Mouse (Mus musculus): ENCODE data around the gene Zscan5b. TPM values are rescaled to one million over a fixed set of nuclear protein-coding genes. Genes with fewer than 3 reads are reported as not detected.
"Not testable (repeated sequence)": the region's sequence is repeated elsewhere in the genome, so short reads cannot be mapped to it uniquely, and the experiment has no call there.

Gene Zscan5b
- polyA plus RNA-seq, 1 experiment from 2014 or later: not detected

DNA sequence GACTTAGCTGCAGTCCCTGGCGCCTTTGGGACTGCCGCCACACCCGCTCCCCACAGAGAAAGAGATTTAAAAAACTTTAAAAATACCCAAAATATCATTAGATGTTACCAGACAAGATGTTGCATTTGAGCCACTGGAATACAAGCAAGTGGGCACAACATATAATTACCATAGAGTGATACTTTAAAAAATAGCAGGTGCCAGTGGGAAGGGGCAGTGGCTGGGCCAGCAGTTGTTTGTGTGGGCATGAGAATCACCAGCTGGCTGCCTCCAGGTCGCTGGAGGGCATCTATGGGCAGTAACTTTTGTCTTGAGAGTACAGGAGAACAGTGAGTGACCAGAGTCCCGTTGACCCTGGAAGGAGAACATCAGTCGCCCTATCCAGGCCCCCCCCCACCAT is 30.3 kb downstream of the Zscan5b start, which contains the start of gene Epp13:
Gene Epp13, plus strand, starts transcription at position 301 of the 400 bp plus-strand sequence.
- WGBS: 82% methylated on average over 6 of the region's 6 CpGs
- H3K36me3 ChIP-seq: no peaks in the 10 kb centered on the region

GRCm38 (mm10) chr7:6254451-6254850 is 32.4 kb downstream of the Zscan5b start:
- no peaks in the 10 kb centered on the region for H3K9me3 ChIP-seq
- H3K4me1 ChIP-seq: no peaks in the 10 kb centered on the region
- 92% methylated on average over 5 of the region's 5 CpGs for WGBS
- no peak for ATAC-seq (ENCODE audit: insufficient number of reproducible peaks, low FRiP score, low TSS enrichment, low read depth)
- no peak overlapping the region for H3K4me2 ChIP-seq
- H3K36me3 ChIP-seq: no peaks in the 10 kb centered on the region
- no peak overlapping the region for H3K9ac ChIP-seq
- H3K27ac ChIP-seq: no peak overlapping the region
- H3K4me3 ChIP-seq: no peak overlapping the region
- H3K27me3 ChIP-seq: no peaks in the 10 kb centered on the region

More for the DNA sequence above, 30.3 kb downstream of the Zscan5b start, which contains the start of gene Epp13:
- H3K9me3 ChIP-seq: no peaks in the 10 kb centered on the region
- H3K4me2 ChIP-seq: no peak within 1 kb of the TSS
- no peaks in the 10 kb centered on the region for H3K4me1 ChIP-seq
- H3K27ac ChIP-seq: no peak within 1 kb of the TSS
- H3K4me3 ChIP-seq: no peak within 1 kb of the TSS
- no peak within 1 kb of the TSS for H3K9ac ChIP-seq
- no peak for ATAC-seq (ENCODE audit: insufficient number of reproducible peaks, low FRiP score, low TSS enrichment, low read depth)
- H3K27me3 ChIP-seq: no peaks in the 10 kb centered on the region

DNA sequence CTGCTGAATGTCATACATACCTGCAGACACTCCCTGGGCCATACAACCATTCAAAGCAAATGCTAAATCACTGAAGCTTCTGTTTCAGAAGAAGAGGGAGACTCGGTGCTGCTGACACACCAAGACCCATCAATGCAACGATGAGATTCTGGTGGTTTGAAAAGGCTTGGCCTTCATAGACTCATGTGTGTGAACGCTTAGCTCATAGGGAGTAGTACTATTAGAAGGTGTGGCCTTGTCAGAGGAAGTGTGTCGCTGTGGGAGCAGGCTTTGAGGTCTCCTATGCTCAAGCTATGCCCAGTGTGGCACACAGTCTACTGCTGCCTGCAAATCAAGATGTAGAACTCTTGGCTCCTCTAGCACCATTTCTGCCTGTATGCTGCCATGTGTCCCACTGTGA is 35.3 kb downstream of the Zscan5b start:
- 84% methylated on average over 4 of the region's 4 CpGs for WGBS
- no peak for ATAC-seq (ENCODE audit: insufficient number of reproducible peaks, low FRiP score, low TSS enrichment, low read depth)
- Histone ChIP-seq H3K9me3 (no peaks in the 10 kb centered on the region), H3K36me3 (no peaks in the 10 kb centered on the region), H3K4me3 (no peak overlapping the region), H3K4me1 (no peaks in the 10 kb centered on the region), H3K9ac (no peak overlapping the region), H3K4me2 (no peak overlapping the region), H3K27me3 (no peaks in the 10 kb centered on the region), H3K27ac (no peak overlapping the region)

DNA sequence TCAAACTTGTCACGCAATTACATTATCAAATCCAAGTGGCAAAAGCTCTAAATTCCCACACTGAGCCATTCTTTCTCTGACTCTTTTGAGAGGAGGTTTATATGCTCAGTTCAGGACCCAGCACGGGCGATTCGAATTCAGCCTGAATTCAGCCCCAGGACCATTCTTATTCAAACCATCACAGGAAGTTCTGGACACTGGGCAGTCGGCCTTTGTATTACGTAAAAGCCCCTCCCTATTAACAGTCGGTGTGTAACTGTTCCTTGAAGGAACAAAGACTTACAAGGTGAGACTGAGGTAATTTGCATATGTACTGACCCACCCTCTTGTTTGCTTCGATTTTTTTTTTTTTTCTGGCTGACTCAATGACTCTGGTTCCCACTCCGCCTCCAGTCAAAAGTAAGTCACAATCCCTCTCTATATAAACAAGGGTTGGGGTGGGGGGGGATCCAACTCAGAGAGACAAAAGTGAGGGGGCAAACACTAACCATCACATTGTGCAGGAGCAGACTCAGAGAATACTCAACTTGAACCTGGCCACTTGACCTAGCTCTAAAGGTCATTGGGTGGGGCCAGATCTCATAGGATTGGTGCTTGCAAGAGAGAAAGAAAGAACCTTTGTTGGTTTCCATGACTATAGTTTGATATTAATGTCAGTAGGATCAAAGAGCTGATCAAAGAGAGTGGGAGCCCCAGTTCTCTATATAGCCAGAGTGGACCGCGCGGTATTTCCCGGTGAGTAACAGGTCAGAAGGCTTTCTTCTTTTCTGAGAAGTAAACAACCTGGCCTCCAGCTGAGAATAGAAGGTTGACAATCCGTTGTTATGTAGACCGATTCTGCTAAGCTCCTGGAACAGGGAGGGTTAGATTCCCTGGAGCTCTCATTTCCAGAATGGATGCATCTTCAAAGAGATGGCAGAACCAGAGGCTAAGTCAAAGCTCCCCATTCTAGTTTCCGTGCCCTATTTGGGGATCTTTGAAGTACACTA is 36.4 kb downstream of the Zscan5b start:
- no peak for ATAC-seq (ENCODE audit: insufficient number of reproducible peaks, low FRiP score, low TSS enrichment, low read depth)
- no peak overlapping the region for H3K27ac ChIP-seq
- no peaks in the 10 kb centered on the region for H3K36me3 ChIP-seq
- H3K4me3 ChIP-seq: no peak overlapping the region
- no peaks in the 10 kb centered on the region for H3K27me3 ChIP-seq
- no peak overlapping the region for H3K9ac ChIP-seq
- no peak overlapping the region for H3K4me2 ChIP-seq
- no peaks in the 10 kb centered on the region for H3K9me3 ChIP-seq
- H3K4me1 ChIP-seq: no peaks in the 10 kb centered on the region
- 41% methylated on average over 16 of the region's 16 CpGs for WGBS

- 47% methylated on average over 2 of the region's 2 CpGs for WGBS
- not testable (repeated sequence) for H3K36me3 ChIP-seq; ATAC-seq (ENCODE audit: insufficient number of reproducible peaks, low FRiP score, low TSS enrichment, low read depth); H3K9ac ChIP-seq; H3K27ac ChIP-seq; H3K4me1 ChIP-seq; H3K27me3 ChIP-seq; H3K4me2 ChIP-seq; H3K9me3 ChIP-seq; H3K4me3 ChIP-seq
Measured at GRCm38 (mm10) chr7:6260004-6260403, 37.9 kb downstream of the Zscan5b start.

- Histone ChIP-seq H3K9ac (no peak overlapping the region), H3K36me3 (no peaks in the 10 kb centered on the region), H3K4me3 (no peak overlapping the region), H3K4me2 (no peak overlapping the region), H3K9me3 (no peaks in the 10 kb centered on the region), H3K4me1 (no peaks in the 10 kb centered on the region), H3K27ac (no peak overlapping the region), H3K27me3 (no peaks in the 10 kb centered on the region)
- no peak for ATAC-seq (ENCODE audit: insufficient number of reproducible peaks, low FRiP score, low TSS enrichment, low read depth)
- 80% methylated on average over 3 of the region's 3 CpGs for WGBS
Measured at GRCm38 (mm10) chr7:6262120-6262519, 40.0 kb downstream of the Zscan5b start.

- no peak for ATAC-seq (ENCODE audit: insufficient number of reproducible peaks, low FRiP score, low TSS enrichment, low read depth)
- no peak overlapping the region for H3K4me2 ChIP-seq
- no peak overlapping the region for H3K4me3 ChIP-seq
- H3K27ac ChIP-seq: no peak overlapping the region
- no peaks in the 10 kb centered on the region for H3K4me1 ChIP-seq
- H3K27me3 ChIP-seq: no peaks in the 10 kb centered on the region
- 80% methylated on average over 4 of the region's 4 CpGs for WGBS
- H3K9me3 ChIP-seq: no peaks in the 10 kb centered on the region
- H3K36me3 ChIP-seq: no peaks in the 10 kb centered on the region
- H3K9ac ChIP-seq: no peak overlapping the region
Measured at GRCm38 (mm10) chr7:6262984-6263383, 40.9 kb downstream of the Zscan5b start.

GRCm38 (mm10) chr7:6265695-6266094 is 43.6 kb downstream of the Zscan5b start:
- Histone ChIP-seq H3K27ac (no peak overlapping the region), H3K27me3 (no peaks in the 10 kb centered on the region), H3K4me1 (no peaks in the 10 kb centered on the region), H3K4me3 (no peak overlapping the region), H3K9me3 (no peaks in the 10 kb centered on the region), H3K36me3 (no peaks in the 10 kb centered on the region), H3K9ac (no peak overlapping the region), H3K4me2 (no peak overlapping the region)
- no peak for ATAC-seq (ENCODE audit: insufficient number of reproducible peaks, low FRiP score, low TSS enrichment, low read depth)
- 63% methylated on average over 8 of the region's 8 CpGs for WGBS

DNA sequence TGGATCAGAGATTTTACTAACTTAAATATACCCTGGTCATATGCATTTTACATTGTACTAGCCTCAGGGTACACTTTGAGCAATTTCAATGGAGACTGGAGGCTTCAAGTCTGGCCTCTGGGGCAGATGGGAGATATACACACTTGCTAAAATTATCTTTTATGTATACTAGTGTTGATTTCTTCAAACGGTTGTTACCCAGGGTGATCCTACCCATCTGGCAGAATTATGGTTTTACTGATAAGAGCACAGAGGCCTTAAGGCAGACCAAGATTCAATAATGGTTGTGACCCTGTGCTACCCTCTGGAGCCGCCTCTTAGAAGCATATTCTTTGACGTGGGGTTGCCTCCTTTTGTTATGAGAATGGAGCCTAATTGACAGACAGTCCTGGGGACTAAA is 55.8 kb downstream of the Zscan5b start:
- H3K4me2 ChIP-seq: no peak overlapping the region
- no peaks in the 10 kb centered on the region for H3K36me3 ChIP-seq
- no peak overlapping the region for H3K9ac ChIP-seq
- H3K27ac ChIP-seq: no peak overlapping the region
- ATAC-seq (ENCODE audit: insufficient number of reproducible peaks, low FRiP score, low TSS enrichment, low read depth): no peak
- H3K27me3 ChIP-seq: no peaks in the 10 kb centered on the region
- H3K4me3 ChIP-seq: no peak overlapping the region
- WGBS: 41% methylated on average over 3 of the region's 3 CpGs
- no peaks in the 10 kb centered on the region for H3K4me1 ChIP-seq
- no peaks in the 10 kb centered on the region for H3K9me3 ChIP-seq

DNA sequence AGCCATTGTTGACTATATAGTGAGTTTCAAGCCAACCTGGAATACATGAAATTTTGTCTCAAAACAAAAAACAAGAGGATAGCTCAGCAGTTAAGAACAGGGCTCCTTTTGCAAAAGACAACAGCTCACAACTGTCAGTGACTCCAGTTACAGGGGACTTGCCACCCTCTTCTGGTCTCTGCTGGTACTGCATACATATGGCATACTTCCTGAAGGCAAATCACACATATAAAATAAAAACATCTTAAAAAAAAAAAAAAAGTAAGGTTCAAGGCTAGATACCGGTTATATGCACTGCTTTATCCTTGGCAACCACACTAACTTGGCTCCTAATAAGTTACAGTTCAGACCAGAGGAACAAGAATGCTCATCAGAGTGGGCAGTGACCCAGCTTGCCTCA is 60.7 kb downstream of the Zscan5b start:
- Histone ChIP-seq H3K4me2 (peak overlapping the region; percentile 55), H3K27me3 (no peaks in the 10 kb centered on the region), H3K4me3 (peak overlapping the region; percentile 58), H3K4me1 (peaks cover 11% of the 10 kb centered on the region), H3K27ac (peak overlapping the region; percentile 92; the same call in 1 of the 2 replicates), H3K9me3 (no peaks in the 10 kb centered on the region), H3K36me3 (no peaks in the 10 kb centered on the region), H3K9ac (no peak overlapping the region)
- ATAC-seq (ENCODE audit: insufficient number of reproducible peaks, low FRiP score, low TSS enrichment, low read depth): no peak
- 0% methylated on average over 1 of the region's 1 CpGs for WGBS

DNA sequence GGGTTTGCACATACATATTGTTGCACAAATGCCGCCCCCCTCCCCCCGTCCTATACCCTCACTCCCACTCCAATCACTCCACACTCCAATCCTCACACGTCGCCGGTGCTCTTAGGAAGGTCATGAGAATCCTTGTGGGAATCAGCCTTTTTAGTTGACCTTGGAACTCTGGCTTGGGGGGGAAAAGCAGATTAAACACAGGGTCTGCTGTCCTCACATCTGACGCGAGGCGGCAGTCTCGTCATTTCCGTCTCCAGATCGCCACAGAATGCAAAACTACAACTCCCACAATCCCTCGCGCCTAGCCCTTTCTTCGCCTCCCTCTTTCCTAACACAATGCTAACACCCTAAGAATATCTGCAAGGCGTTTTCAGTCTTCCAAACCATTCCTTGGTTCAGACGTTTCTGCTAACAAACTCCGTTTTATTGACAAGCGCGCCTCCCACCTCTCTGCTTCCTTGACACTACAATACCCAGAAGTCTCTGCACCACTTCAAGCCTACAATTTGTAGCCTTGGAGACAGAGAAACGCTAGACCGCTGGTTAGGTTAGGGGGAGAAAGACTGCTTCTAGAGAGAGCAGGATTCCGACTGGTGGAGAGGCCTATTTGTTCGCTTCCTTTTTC is 61.5 kb downstream of the Zscan5b start:
- H3K4me3 ChIP-seq: peak overlapping the region; percentile 58
- peak overlapping the region; percentile 92 for H3K27ac ChIP-seq
- peak overlapping the region; percentile 54; the same call in 1 of the 2 replicates for H3K9ac ChIP-seq
- no peaks in the 10 kb centered on the region for H3K36me3 ChIP-seq
- H3K4me2 ChIP-seq: peak overlapping the region; percentile 55
- no peaks in the 10 kb centered on the region for H3K27me3 ChIP-seq
- WGBS: 1% methylated on average over 23 of the region's 23 CpGs
- H3K4me1 ChIP-seq: peaks cover 12% of the 10 kb centered on the region
- H3K9me3 ChIP-seq: no peaks in the 10 kb centered on the region
- peak; percentile 59 for ATAC-seq (ENCODE audit: insufficient number of reproducible peaks, low FRiP score, low TSS enrichment, low read depth)

DNA sequence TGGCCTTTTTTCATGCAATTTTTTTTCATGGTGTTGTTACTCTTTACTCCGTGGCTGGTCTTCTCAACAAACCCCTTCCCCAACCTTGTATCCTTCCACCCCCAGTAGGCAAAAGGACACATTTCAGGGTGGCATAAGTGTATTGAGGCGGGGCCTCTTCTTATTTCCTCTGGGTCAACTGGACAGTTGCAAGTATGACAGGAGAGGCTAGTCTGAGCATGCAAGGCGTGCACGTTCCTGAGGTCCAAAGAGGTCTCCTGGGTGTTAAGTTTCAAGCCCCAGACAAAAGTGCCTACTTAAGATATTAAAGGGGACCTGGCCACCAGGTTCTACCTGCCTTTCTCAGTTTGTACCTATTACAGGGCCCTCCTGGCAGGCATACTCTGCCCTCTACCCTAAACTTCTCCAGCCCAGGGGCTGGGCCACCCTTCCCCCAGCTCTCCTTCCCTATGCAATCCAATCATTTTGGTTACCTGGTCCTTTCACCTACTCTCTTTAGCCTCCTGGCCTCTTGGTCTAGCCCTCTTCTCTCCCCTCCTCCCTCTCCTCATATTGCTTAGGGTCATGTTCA is 62.4 kb downstream of the Zscan5b start:
- no peak overlapping the region for H3K27ac ChIP-seq
- H3K9ac ChIP-seq: no peak overlapping the region
- WGBS: 78% methylated on average over 4 of the region's 4 CpGs
- H3K4me2 ChIP-seq: no peak overlapping the region
- H3K36me3 ChIP-seq: no peaks in the 10 kb centered on the region
- no peak overlapping the region for H3K4me3 ChIP-seq
- no peak for ATAC-seq (ENCODE audit: insufficient number of reproducible peaks, low FRiP score, low TSS enrichment, low read depth)
- peaks cover 12% of the 10 kb centered on the region for H3K4me1 ChIP-seq
- H3K27me3 ChIP-seq: no peaks in the 10 kb centered on the region
- no peaks in the 10 kb centered on the region for H3K9me3 ChIP-seq
